Mouse (Mus musculus) C2C12 (cell line): Measurements from ENCODE around the gene Hacd2. TPM values are rescaled to one million over a fixed set of nuclear protein-coding genes. Genes with fewer than 3 reads are reported as not detected.

Source experiments
- H3K27me3 ChIP-seq: one replicate; pipeline ENCODE4 v1.6.1; 2011; ENCODE audit not compliant: control insufficient read depth, insufficient read depth, insufficient read length
- H3K36me3 ChIP-seq: one replicate; pipeline ENCODE4 v1.6.1; 2011; ENCODE audit not compliant: control insufficient read depth, insufficient read depth
- H3K4me3 ChIP-seq: one replicate; pipeline ENCODE4 v1.5.1; 2011; ENCODE audit warnings: mild to moderate bottlenecking, control low read depth; ENCODE audit not compliant: poor library complexity, insufficient read depth, severe bottlenecking
- H3K79me2 ChIP-seq: one replicate; pipeline ENCODE4 v1.6.1; 2011; ENCODE audit not compliant: control insufficient read depth, insufficient read depth
- H3K79me3 ChIP-seq: one replicate; pipeline ENCODE4 v1.6.1; 2011; ENCODE audit warnings: low read depth, control low read depth
- H3ac ChIP-seq: one replicate; pipeline ENCODE3; 2011; ENCODE audit warnings: low read depth; ENCODE audit not compliant: control insufficient read depth, insufficient read length
- CEBPB ChIP-seq: IDR thresholded peaks from one replicate; pipeline ENCODE4 v1.6.1; 2011; ENCODE audit warnings: low read depth, mild to moderate bottlenecking, control low read depth, moderate library complexity
- CTCF ChIP-seq: IDR thresholded peaks from one replicate; pipeline ENCODE4 v1.5.1; 2011; ENCODE audit not compliant: control insufficient read depth, insufficient read depth, insufficient read length
- FOSL1 ChIP-seq: IDR thresholded peaks from one replicate; pipeline ENCODE4 v1.8.0; 2011; ENCODE audit warnings: mild to moderate bottlenecking, low read length; ENCODE audit not compliant: poor library complexity, insufficient read depth, severe bottlenecking
- MAX ChIP-seq: IDR thresholded peaks from one replicate; pipeline ENCODE4 v1.6.1; 2011; ENCODE audit warnings: mild to moderate bottlenecking, control low read depth
- MYOD1 ChIP-seq: IDR thresholded peaks from one replicate; pipeline ENCODE4 v1.6.1; 2011; ENCODE audit warnings: low read depth; ENCODE audit not compliant: control insufficient read depth, insufficient read length
- MYOG ChIP-seq: IDR thresholded peaks from one replicate; pipeline ENCODE4 v1.6.1; 2011; ENCODE audit not compliant: control insufficient read depth, insufficient read length; ENCODE audit errors: extremely low read depth
- USF1 ChIP-seq: IDR thresholded peaks from one replicate; pipeline ENCODE4 v1.6.1; 2011; ENCODE audit warnings: low read depth, mild to moderate bottlenecking, control low read depth, moderate library complexity
- polyA plus RNA-seq: library from polyadenylated mRNA; unstranded; fragments of >200 nt; fragmentation: generic; extraction: Trizol; gene quantifications from one replicate; pipeline ENCODE4 v1.2.1, GENCODE M21; 2012; ENCODE audit warnings: missing spikeins

Hacd2 gene
- polyA plus RNA-seq, 1 experiment: 35.9 TPM

DNA sequence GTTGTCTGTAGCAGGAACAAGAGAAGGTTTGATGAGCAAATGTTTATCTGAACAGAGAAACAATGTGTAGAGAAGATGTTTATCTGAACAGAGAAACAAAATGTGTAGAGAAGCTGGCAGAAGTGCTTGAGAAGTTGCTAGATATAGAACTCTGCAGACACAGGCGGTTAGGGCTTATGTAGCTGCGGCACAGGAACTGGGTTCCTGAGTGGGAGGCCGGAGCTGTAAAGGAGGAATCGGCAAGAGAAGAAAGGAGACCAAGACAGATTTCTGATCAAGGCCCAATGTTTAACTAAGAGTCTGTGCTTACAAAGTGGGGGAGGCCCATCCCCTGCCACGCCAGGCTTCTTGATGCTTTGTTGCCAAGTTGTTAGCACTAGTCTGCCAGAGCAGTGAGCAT is 14.5 kb downstream of the Hacd2 start:
- Histone ChIP-seq H3K79me2 (no peaks in the 10 kb centered on the region), H3ac (no peak overlapping the region), H3K27me3 (no peaks in the 10 kb centered on the region), H3K79me3 (no peaks in the 10 kb centered on the region), H3K4me3 (no peak overlapping the region), H3K36me3 (peaks cover 20% of the 10 kb centered on the region)
- TF ChIP-seq CEBPB (no peak), MAX (no peak), MYOG (no peak), USF1 (no peak), CTCF (no peak), MYOD1 (no peak), FOSL1 (no peak)

DNA sequence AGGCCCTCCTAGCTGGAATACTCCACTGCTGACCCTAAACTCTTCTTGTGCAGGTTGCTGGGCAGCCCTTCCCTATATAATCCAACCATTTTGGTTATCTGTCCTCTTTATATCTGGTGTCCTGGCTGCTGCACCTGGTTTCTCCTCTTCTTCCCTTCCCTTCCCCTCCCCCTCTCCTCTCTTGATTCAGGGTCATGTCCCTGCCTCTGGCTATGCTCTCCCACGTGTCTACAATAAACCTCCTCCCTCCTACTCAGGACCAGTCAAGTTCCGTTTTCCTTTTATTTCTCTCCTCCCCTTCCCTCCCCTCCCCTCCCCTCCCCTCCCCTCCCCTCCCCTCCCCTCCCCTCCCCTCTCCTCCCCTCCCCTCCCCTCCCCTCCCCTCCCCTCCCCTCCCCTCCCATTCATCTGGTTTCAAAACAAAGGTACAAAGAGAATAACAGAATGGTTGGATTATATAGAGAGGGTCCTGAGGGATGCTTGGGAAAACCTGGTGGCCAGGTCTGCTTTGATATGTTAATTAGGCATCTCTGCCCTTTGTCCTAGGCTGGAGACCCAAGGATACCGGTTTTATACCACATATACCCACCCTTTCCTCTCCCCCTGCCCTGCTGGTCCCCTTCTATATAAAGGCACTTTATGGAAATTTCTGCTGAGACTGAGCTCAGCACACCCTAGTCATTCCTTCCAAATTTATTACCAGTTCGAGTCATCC is 16.3 kb downstream of the Hacd2 start:
- Histone ChIP-seq H3K27me3 (no peaks in the 10 kb centered on the region), H3K79me2 (no peaks in the 10 kb centered on the region), H3K36me3 (peaks cover 30% of the 10 kb centered on the region), H3K79me3 (no peaks in the 10 kb centered on the region), H3ac (no peak overlapping the region), H3K4me3 (no peak overlapping the region)
- no peak for TF ChIP-seq FOSL1
- no peak for TF ChIP-seq MAX

DNA sequence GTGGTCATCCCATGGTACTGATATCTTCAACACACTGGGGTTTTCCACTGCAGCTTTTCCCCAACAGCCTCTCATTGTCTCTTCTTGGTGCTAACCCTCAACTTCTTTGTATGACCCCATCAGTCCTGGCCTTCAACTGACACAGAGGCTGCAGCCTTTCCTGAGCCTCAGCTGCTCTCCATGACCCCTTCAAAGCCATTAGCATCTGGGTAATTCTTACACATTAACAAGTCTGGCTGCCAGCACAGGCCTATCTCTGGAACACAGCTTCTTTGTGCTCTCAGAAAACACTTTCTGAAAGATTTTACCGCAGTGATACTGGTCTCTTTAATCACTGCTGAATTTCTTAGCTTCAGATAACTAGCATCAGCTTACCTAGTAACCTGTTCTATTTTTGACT is 17.9 kb downstream of the Hacd2 start:
- no peak overlapping the region for H3K4me3 ChIP-seq
- no peak overlapping the region for H3ac ChIP-seq
- no peaks in the 10 kb centered on the region for H3K27me3 ChIP-seq
- H3K79me2 ChIP-seq: no peaks in the 10 kb centered on the region
- H3K79me3 ChIP-seq: no peaks in the 10 kb centered on the region
- peaks cover 26% of the 10 kb centered on the region for H3K36me3 ChIP-seq
- no peak for TF ChIP-seq MYOG
- TF ChIP-seq USF1: no peak
- no peak for TF ChIP-seq MAX
- no peak for TF ChIP-seq CTCF
- TF ChIP-seq MYOD1: no peak
- no peak for TF ChIP-seq FOSL1
- TF ChIP-seq CEBPB: no peak

DNA sequence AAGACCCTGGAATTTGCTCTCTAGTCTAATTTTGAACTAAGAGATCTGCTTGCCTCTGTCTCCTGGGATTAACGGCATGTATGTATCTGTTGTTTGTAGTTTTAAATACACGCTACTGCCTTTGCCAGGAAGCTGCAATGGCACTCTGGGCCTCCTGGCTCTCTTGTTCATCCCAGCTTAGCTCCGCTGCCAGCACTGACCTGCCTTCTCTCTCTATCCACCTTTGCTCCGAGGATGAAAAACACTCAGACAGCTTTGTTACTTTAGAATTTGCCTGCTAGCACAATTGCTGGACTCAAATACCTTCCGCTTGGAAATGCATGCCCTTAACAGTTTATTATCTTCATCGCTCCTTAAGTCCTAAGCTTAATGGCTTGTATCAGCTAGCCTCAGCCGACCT is 18.8 kb downstream of the Hacd2 start:
- Histone ChIP-seq H3K79me2 (no peaks in the 10 kb centered on the region), H3ac (no peak overlapping the region), H3K4me3 (no peak overlapping the region), H3K79me3 (no peaks in the 10 kb centered on the region), H3K27me3 (no peaks in the 10 kb centered on the region), H3K36me3 (peaks cover 26% of the 10 kb centered on the region)
- TF ChIP-seq CEBPB: no peak
- TF ChIP-seq MYOG: no peak
- no peak for TF ChIP-seq FOSL1
- TF ChIP-seq MAX: no peak
- no peak for TF ChIP-seq CTCF
- no peak for TF ChIP-seq MYOD1
- TF ChIP-seq USF1: no peak

DNA sequence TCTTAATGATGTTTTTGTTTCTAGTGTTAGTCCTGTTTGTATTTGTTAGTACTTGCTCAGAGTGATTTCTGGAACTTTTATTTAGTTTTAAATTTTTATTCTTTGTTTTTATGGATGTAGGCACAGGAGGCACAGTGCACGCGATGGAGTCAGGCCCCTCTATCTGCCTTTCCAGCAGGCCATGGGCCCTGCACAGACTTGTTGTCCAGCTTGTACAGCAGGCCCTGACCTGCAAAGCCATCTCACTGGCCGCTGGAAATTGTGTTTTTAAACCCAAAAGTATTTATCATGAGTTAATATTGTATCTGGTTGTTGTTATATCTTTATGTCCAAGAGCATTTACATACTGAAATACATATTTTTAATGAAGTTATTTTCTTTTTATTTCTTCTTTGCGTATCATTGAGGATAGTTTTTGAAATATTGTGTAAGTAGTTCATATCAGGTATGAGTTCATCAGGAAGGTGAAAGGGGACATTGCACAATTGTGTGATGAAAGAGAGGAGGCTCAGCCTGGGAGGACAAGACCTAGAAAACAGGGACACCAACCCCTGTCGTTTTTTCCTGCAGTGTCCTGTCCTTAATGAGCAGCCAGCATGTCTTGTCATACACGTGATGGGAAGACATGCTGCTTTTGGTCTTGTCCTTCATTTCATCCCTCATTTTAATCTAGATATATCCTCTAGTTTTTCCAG is 24.0 kb downstream of the Hacd2 start:
- no peak for TF ChIP-seq USF1
- no peak for TF ChIP-seq MYOD1
- TF ChIP-seq CTCF: no peak
- no peak for TF ChIP-seq CEBPB
- no peak for TF ChIP-seq MAX
- TF ChIP-seq MYOG: no peak
- TF ChIP-seq FOSL1: no peak
- Histone ChIP-seq H3K79me3 (no peaks in the 10 kb centered on the region), H3K36me3 (peaks cover 26% of the 10 kb centered on the region), H3K4me3 (no peak overlapping the region), H3ac (no peak overlapping the region), H3K79me2 (no peaks in the 10 kb centered on the region), H3K27me3 (no peaks in the 10 kb centered on the region)

DNA sequence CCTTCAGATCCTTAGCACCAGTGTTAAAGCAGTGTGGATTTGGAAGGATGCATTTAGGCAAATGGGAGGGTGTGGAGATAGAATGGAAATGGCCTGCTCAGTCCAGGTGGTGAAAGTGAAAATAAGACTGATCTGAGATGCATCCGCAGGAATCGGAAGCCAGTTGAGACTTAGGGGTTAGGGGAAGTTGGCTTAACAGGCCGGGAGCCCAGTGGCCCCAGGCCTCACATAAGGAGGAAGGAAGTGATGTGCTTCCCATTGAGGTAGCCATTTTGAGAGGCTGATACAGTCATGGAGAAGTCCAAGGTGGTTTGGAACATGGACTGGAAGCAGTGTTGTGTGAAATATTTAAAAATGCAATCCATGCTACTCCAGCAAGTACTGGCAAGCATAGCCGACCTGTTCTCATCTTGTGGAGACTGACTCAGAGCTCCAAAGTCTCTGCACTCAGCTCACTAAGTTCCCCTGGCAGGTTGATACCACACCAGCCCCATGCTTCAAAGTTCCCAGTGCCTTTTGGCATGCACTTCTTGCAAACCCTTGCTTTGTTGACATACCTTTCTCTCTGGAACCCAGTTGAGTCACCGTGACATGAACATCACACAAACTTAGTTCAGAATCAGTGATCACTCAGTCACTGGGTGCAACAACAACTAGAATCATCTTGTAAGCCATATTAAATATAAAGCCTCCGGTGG is 25.2 kb downstream of the Hacd2 start:
- Histone ChIP-seq H3ac (no peak overlapping the region), H3K36me3 (peaks cover 18% of the 10 kb centered on the region), H3K4me3 (no peak overlapping the region), H3K79me3 (no peaks in the 10 kb centered on the region), H3K27me3 (no peaks in the 10 kb centered on the region), H3K79me2 (no peaks in the 10 kb centered on the region)
- TF ChIP-seq CTCF: no peak
- TF ChIP-seq CEBPB: no peak
- TF ChIP-seq MYOD1: no peak
- TF ChIP-seq MAX: no peak
- no peak for TF ChIP-seq MYOG
